Mouse (Mus musculus): Measurements from ENCODE around the gene Smarcd1.

Smarcd1 gene

DNA sequence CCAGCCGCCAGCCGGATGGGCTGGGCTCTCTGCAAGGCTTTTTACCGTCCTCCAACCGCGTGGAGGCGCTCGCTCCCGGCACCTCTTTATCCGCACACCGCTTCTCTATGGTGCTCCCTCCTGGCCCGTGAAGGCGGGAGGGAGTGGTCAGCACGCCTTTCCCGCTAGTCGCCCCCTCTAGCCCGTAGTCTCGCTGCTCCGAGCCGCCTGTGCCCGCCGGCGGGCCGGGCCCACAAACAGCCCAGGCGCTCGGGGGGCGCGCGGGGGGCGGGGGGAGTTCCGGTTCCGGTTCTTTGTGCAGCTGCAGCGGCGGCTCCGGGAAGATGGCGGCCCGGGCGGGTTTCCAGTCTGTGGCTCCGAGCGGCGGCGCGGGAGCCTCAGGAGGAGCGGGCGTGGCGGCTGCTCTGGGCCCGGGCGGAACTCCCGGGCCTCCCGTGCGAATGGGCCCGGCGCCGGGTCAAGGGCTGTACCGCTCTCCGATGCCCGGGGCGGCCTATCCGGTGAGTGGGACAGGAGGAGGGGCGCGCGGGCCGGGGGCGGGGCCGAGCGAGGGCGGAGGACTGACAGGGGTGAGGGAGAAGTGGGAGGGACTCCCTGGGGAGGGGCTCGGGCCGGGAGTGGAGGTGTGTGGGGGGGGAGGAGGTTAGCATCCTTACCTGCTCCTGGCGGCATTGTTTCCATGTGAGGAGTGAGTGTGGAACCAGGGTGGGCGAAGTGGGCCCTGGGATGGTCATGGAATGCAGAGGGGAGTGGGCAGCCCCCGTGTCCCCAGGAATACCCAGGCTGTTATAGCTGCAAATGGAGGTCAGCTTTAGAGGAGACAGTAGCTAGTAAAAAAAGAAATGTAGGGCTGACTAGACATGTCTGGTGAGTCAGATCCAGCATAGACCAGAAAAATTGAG, at the start of gene Smarcd1:
Gene Smarcd1 (plus strand): TSS at position 131 of the 902 bp plus-strand sequence.
- peak; percentile 90 to 94 for DNase-seq (ENCODE audit: low spot score in 2 of 2)

DNA sequence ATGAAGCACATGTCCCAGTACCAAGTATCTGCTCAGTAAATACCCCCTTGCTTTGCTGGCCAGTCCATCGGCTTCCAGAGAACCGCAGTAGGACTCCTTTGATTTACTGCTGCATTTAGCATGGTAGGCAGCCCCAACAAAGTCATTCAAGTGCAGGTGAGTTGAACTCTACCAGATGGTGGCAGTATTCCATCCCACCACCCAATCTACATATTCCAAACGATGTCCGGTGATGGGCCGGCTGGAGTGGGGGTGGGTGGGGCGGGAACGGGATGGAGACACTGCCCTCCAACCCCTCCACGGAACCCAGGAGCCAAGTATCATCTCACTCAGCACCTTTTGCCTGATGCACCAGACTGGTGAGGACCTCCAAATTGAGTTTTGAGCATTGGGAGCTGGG, 48.6 kb upstream of the Smarcd1 start:
- no peak for DNase-seq (ENCODE audit: low spot score in 2 of 2)

DNA sequence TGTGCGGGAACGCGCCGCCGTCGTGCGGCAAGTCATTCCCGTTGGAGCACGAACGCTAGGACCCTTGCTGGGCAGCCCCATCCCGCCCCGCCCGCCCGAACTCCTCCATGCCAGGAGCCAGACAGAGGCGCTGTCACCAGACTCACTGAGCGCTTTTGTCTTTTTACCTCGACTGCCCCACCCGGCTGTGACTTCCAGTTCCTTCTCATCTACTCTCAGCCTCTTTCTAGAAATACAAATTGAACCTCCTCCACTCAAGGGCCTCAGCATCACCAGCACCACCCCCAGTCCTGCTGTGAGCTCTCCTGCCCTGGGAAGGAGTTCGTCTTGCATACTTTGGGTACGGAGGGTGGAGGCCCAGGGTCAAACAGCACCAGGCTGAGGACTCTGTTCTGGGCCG, 48.1 kb upstream of the Smarcd1 start:
- no peak for DNase-seq (ENCODE audit: low spot score in 2 of 2)

DNA sequence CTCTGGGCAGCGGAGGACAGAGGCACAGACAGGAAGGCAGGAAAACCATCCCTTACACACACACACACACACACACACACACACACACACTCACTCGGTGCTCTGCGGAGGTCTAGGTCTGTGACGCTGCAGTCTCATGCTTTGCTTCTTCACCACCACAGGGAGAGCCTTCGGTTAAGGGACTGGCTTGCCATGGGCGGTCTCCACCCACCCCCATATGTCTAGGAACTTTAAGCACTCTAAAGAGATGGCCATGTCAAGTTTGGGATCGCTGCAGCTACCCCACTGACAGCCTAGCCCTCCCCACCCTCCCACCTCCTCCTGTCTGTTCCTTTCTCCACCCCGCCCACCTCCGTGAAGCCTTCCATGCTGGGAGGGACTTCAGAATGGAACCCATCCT, 46.0 kb upstream of the Smarcd1 start:
- no peak for DNase-seq (ENCODE audit: low spot score in 2 of 2)

DNA sequence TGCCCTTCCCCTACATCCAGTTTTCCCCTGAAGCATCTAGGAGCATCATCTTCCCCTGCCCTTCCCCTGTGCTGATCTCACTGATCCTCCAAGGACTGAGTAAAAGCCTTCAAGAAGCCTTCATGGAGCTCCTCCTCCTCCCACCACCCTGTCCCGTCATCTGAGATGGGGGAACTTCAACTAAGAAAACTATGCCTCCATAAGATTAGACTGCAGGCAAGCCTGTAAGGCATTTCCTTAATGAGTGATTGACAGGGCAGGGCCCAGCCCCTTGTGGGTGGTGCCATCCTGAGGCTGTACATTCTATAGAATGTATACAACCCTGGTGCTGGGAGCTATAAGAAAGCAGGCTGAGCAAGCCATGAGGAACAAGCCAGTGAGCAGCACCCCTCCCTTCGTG, 43.5 kb upstream of the Smarcd1 start:
- DNase-seq (ENCODE audit: low spot score in 2 of 2), result no peak

DNA sequence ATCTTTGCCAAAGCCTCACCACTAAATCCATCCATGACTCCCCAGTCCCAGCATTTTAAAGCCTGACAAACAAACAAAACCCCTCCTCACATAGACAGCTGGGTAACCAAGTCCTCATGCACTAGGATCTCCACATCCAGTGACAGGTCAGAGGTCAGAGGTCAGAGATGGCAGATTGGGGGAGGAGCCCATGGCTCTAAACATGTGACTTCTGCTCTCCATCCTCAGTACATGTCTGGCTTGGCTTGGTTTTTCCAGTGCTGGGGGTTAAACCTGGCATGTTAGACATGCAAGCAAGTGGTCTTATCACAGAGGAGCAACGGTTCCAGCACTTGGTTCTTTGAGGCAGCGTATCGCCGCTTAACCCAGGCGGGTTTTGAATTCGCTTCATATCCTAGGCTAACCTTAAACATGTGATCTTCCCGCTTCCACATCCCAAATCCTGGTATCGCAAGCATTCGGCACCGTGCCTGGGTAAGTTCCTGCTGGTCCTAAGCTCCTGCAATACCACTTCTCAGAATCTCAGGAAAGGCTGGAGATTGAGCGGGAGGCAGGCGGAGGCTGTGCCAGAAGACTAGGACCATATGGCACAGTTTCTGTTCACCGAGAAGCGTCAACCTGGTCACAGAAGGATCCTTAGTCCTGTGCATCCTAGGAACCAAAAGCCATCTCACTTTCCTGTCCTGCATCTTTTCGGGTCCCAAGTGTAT, 40.7 kb upstream of the Smarcd1 start:
- no peak for DNase-seq (ENCODE audit: low spot score in 2 of 2)

DNA sequence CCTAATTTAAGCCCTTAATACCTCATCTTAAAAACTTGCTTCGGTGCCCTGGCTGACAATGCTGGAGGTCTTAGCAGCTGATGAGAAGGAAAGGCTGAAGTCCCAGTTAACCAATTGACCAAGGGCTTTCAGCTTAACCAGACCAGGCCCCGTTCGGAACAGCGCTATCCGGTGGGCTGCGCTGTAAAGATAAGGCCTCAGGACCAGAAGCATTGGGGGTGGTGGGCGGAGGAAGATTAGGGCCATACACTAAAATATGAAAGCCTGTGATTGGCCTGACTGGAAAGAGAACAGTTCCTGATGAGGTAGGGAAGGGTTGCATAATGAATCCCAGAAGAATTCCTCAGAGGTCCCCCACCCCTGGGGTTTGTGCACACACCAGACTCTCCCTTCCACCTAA, 39.6 kb upstream of the Smarcd1 start:
- no peak for DNase-seq (ENCODE audit: low spot score in 2 of 2)

DNA sequence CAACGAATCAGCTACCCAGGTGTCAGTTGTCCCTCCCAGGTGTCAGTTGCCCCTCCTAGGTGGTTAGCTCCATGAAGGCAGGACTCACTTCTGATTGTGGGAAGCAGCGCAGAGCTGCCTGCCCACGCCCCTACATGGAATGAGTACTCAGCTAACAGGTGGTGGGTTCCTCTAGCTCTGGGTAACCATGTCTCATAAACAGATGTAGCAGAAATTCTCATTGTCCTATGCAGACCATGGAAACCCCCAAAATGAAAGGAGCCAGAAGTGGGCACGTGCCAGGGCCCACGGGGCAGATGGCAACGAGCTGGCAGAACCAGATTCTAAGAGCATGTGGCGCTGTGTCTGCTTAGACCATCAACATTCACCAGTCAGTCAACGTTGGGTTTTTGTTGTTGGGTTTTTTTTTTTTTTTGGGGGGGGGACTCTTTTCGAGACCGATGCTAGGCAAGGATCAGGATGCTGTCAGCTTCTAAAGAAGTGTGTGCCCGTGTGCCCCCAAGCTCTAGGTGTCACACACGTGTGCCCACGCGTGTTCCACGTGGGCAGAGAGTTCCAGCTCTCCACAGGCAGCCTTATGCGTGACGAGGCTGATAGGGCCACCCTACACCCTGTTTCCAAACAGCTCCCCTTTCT, 37.8 kb upstream of the Smarcd1 start:
- DNase-seq (ENCODE audit: low spot score in 2 of 2), result no peak

DNA sequence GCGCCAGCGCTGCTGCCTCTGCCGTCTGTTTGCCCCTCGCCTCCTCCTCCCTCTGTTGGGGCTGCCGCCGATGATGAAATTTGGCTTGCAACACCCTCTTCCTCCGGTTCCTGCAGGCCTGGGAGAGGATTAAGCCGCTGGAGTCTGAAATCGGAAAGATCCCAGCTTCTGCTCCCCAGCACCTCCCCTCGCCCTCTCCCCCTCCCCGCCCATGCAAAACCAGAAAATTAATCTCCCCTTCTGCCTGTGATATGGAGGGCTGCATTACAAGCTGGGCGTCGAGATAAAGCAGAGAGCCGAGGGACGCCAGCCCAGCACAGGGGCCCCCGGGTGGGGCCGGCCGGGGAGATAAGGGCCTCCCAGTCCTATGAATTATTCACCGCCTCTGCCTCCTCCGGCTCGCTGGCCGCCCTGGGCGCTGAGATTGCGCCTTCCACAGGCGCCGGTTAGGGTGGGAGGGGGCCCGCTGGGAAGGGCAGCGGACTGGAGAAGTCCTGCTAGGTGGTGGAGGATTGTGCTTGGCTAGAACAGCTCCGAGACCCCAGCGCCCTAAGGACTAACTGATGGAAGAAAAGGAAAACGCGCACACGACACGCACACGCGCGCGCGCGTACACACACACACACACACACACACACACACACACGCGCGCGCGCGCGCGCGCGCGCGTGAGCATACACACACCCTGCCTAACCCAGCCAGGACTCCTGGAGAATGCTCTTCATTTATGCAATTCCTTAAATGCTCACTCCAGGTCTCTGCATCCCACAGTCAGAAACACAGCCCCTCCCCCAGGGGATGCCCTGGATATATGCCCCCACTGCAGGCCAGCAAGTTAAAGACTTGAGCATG, 37.1 kb upstream of the Smarcd1 start:
- peak in 1 of 2 experiments; percentile 52 for DNase-seq (ENCODE audit: low spot score in 2 of 2)

DNA sequence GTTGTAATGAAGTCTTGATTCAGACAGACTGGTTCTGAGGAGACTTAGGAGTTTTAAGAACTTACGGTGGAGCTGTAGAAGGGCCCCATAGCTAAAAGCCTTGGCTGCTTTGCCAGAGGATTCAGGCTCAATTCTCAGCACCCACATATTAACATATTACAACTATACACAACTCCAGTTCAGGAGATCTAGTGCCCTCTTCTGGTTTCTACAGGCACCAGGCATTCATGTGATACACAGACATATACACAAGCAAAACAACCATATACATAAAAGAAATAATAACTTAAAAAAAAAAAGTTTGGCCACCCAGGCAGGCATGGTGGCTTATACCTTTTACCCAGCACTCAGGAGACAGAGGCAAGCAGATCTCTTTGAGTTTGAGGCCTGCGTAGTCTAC, 34.4 kb upstream of the Smarcd1 start:
- no peak for DNase-seq (ENCODE audit: low spot score in 2 of 2)

DNA sequence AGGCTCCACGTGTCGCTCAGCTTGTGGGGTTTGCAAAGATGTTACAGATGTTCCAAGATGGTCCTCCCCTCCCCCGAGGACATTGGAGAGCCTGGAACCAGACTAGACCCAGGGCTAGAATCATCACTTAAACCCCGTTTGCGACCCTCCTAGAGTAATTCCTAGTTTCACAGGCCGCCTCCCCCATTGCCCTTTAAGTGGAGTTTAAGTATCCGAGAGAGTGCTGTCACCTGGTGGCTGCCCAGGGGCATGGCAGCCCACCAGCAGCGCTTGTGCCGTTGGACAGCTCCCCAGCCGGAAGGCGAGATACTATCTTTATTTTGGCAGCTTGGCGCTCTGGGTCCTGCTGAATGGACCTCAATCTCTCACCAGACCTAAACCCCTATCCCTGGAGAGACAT, 33.0 kb upstream of the Smarcd1 start:
- peak; percentile 29 to 69 for DNase-seq (ENCODE audit: low spot score in 2 of 2)

DNA sequence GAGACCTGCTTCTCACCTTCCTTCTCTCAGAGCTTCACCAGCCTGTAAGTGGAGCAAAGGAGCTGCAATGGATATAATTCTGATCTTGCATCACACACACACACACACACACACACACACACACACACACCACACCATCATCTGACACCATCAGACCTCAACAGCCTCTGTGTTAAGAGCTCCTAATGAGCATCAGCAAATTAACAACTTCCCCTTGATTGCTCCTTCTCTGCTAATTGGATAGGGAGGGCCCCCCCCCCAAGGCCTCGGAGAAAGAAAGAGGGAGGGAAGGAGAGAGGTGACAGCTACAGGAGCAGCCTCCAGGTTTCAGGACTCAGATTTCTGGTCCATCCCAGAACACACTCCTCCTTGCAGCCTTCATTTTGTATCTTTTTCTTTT, 32.5 kb upstream of the Smarcd1 start:
- no peak for DNase-seq (ENCODE audit: low spot score in 2 of 2)

DNA sequence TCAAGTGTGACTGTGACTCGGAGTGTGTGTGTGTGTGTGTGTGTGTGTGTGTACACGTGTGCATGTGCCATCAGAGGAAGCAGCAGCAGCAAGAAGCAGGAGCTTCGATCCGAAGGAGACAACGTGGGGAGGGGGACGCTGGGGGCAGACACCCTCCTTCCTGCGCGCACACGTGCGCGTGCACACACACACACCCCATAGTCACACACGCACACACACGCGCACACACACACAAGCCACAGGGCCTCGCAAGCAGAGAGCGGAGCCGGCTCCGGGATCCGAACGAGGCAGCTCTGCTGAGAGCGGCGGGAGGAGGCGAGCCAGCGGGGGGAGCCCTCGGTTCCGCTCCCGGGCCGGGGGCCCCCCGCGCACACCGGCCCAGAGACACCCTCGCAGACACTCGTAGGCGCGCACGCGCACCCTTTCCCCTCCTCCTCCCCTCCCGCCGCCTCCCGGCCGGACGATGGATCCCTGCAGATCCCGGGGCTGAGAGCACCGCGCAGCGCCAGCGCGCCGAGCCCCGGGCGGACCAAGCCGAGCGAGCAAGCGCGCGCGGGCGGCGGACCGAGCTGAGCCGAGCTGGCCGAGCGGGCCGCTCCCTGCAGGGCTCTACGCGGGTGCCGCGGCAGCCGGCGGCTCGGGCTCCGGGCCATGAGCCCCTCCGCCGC, 31.6 kb upstream of the Smarcd1 start, which contains the start of gene Asic1:
Gene Asic1 (plus strand): TSS at position 215 of the 668 bp plus-strand sequence.
- peak; percentile 44 to 49 for DNase-seq (ENCODE audit: low spot score in 2 of 2)

DNA sequence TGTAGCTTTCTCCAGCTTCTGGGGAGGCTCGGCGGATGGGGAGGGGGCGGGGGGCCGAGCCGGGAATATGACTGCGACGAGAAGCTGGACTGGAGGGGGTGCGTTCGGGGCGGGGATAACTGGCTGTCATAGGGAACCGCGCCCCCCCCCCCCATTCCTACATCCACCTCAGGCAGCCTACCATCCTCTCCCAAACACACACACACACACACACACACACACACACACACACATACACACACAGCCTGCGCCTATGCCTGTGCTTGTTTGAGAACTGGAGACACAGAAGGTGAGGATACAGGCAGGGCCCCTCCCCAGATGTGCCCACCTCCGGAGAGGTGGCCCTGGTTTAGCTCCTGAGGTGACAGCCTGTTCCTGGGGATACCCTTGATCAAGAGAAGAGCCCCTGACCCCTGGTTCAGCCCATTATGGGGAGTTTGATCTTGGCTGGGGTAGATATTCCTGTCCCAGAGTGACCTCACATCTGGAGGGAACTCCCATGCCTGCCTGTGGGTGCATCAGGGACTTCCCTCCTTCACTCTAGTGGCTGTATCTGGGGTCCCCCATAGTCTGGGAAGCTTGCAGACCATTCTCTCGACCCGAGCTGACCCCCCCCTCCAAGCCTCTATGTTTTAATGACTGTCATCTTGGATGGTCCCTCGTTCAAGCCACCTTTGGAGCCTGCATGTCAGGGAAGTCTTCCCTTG, 30.8 kb upstream of the Smarcd1 start:
- DNase-seq (ENCODE audit: low spot score in 2 of 2), result no peak

DNA sequence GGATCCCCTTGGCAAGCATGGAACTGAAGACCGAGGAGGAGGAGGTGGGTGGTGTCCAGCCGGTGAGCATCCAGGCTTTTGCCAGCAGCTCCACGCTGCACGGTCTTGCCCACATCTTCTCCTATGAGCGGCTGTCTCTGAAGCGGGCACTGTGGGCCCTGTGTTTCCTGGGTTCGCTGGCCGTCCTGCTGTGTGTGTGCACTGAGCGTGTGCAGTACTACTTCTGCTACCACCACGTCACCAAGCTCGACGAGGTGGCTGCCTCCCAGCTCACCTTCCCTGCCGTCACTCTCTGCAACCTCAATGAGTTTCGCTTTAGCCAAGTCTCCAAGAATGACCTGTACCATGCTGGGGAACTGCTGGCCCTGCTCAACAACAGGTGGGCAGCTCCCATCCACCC, 30.1 kb upstream of the Smarcd1 start:
- DNase-seq (ENCODE audit: low spot score in 2 of 2), result no peak

DNA sequence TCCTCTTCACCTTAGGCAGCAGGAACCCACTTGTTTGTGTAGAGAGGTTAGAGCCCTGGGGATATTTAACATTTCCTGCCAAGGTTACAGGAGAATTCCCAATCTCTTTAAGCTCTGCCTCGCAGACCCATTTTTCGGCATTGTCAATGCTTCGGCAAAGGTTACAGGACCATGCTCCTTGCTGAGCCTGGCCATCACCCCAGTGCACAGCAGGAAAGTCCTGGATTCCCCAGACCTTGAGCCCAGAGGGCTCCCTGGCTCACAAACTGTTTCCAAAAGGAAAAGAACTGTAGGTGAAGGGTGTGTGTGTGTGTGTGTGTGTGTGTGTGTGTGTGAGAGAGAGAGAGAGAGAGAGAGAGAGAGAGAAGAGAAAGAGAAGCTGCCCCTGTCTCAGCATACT, 27.1 kb upstream of the Smarcd1 start:
- DNase-seq (ENCODE audit: low spot score in 2 of 2), result no peak

DNA sequence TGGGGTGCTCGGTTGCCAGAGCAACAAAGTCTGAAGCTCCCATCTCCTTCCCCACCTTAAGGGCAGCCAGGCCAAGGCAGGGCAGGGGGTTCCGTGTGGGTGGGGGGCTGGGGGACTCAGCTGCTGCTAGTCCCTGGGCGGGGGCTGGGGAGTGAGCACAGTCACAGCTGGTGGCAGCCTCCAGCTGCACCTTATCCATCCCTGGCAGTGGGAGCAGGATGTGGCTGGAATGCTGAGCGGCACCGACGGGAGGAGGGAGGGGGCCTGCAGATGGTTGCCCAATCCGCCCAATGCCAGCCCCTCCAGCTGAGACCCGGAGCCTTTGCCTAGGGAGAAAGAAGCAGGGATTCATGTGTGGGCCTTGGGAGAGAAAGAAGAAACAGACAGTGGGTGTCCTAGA, 24.8 kb upstream of the Smarcd1 start:
- no peak for DNase-seq (ENCODE audit: low spot score in 2 of 2)

DNA sequence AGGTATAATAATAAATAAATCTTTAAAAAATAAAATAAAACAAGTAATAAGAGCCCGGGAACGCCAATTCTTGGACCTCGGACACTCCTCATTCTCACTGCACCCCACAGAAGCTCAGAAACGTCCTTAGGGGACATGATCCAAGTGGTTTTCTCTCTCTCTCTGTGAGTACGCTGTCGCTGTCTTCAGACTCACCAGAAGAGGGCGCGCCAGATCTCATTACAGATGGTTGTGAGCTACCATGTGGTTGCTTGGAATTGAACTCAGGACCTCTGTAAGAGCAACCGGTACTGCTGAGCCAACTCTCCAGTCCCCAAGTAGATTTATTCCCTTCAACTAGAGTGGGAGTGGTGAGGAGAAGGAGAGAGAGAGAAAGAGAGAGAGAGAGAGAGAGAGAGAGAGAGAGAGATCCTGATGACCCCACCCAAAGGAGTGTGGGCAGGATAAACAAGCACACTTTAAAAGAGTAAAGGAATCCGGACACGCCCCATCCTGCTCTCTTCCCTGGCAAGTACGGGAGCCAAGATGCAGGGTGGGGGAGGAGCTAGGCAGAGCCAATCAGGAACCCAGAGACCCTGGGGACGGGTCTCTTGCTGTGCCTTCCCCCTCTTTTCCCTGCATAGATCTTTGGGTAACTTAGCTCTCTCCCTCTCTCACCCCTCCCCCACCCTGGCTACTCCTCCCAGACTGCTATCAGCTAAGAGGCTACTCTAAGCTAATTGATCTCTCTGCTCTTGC, 23.7 kb upstream of the Smarcd1 start:
- no peak for DNase-seq (ENCODE audit: low spot score in 2 of 2)

DNA sequence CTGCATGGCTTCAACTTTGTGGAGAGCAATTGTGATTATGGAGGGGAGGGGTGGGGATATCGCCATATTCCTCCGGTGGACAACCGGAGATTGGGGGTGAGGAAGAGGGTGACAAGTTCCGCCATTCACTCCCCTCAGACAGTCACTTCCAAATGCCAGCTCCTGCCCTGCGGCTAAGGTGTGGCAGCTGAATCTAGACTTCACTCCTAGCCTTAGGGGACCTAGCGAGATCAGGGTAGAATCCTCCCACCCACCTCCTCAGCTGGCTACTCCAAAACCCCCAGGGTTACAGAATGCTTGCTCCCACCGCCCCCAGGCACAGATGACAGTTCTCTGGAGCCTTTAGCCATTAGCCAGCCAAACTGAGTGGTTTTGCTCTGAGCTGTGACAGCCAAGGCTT, 22.9 kb upstream of the Smarcd1 start:
- DNase-seq (ENCODE audit: low spot score in 2 of 2), result no peak

DNA sequence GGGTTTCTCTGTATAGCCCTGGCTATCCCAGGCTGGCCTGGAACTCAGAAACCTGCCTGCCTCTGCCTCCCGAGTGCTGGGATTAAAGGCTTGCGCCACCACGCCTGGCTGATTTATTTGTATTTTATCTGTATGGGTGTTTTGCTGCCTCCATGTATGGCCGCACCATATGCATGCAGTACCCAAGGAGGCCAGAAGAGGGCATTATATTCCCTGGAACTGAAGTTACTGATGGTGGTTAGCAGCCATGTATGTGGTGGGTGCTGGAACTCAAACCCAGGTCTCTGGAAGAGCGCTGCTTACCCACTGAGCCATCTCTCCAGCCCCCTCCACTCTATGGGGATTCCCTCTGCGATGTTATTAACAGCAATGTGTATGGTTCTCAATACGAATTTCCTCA, 19.0 kb upstream of the Smarcd1 start:
- DNase-seq (ENCODE audit: low spot score in 2 of 2), result no peak

Data from urinary bladder, adult 18-20 months (tissue).